Mouse (Mus musculus) heart, adult 2 months (tissue): ENCODE results near the gene Ralbp1. TPM values are rescaled to one million over a fixed set of nuclear protein-coding genes. Genes with fewer than 3 reads are reported as not detected.
A peak's percentile ranks its signal among the peaks of the same experiment; 100 is the strongest.

Experiments used
- DNase-seq, 2 experiments: peaks; one replicate each; pipeline ENCODE4 v3.0.0; 2021
- H3K27ac ChIP-seq: fragments of 200-600 bp; 2 replicates; pipeline ENCODE4 v1.8.1; 2022
- H3K27me3 ChIP-seq: fragments of 200-500 bp; 2 replicates; pipeline ENCODE4 v1.6.1; 2012; ENCODE audit warnings: mild to moderate bottlenecking, low read length, inconsistent platforms, mixed read lengths; ENCODE audit not compliant: control insufficient read depth, insufficient read depth
- H3K36me3 ChIP-seq: fragments of 200-500 bp; 2 replicates; pipeline ENCODE4 v1.6.1; 2012; ENCODE audit warnings: low read length, inconsistent platforms; ENCODE audit not compliant: control insufficient read depth, insufficient read depth
- H3K4me1 ChIP-seq: fragments of 200-500 bp; 2 replicates; pipeline ENCODE4 v1.6.1; 2011; ENCODE audit warnings: low read length; ENCODE audit not compliant: control insufficient read depth, insufficient read depth
- H3K4me3 ChIP-seq: fragments of 200-600 bp; 2 replicates; pipeline ENCODE4 v1.8.1; 2022
- H3K79me2 ChIP-seq: fragments of 200-500 bp; replicated peaks from 2 replicates; pipeline ENCODE4 v1.6.1; 2012; ENCODE audit warnings: mild to moderate bottlenecking, inconsistent platforms, low read length, moderate library complexity, mixed read lengths; ENCODE audit not compliant: control insufficient read depth, insufficient read depth
- H3K9ac ChIP-seq: fragments of 200-500 bp; 2 replicates; pipeline ENCODE4 v1.6.1; 2012; ENCODE audit warnings: low read depth, mild to moderate bottlenecking, control low read depth, inconsistent platforms, low read length, mixed read lengths
- CTCF ChIP-seq: fragments of 200-600 bp; IDR thresholded peaks from 2 replicates; pipeline ENCODE4 v1.8.1; 2022; ENCODE audit warnings: antibody characterized with exemption, mild to moderate bottlenecking, moderate library complexity
- EP300 ChIP-seq: fragments of 200-500 bp; IDR thresholded peaks from 2 replicates; pipeline ENCODE4 v1.6.1; 2011; ENCODE audit warnings: low read depth, low read length, control low read depth; ENCODE audit not compliant: insufficient read depth
- POLR2A ChIP-seq: fragments of 200-500 bp; IDR thresholded peaks from 2 replicates; pipeline ENCODE4 v1.6.1; 2011; ENCODE audit warnings: mild to moderate bottlenecking, low read depth, low read length, control low read depth; ENCODE audit not compliant: insufficient read depth
- WGBS: fragments of 180-500 bp; shearing (Covaris S2); methylation state at CpG from one replicate; pipeline ENCODE4 v1.1.7; 2018; 5-methylcytosine and 5-hydroxymethylcytosine counted together
- intact Hi-C: fragments of 180-260 bp; cut with DNase I; formaldehyde crosslinking; loops from one replicate; pipeline ENCODE4 v1.15.1; 2025
- polyA plus RNA-seq: library from polyadenylated mRNA; depleted of rRNA; stranded (reverse); fragments of >200 nt; gene quantifications from 2 replicates; pipeline ENCODE4 v1.2.3, GENCODE M21; 2012
- total RNA-seq, 2 experiments: library from RNA; stranded (reverse); gene quantifications; 2 replicates each; pipeline ENCODE4 v1.2.3; 2021

The Ralbp1 gene
- total and polyA plus RNA-seq, 3 experiments, result 16.5 to 39.1 (median 36.0) TPM

DNA sequence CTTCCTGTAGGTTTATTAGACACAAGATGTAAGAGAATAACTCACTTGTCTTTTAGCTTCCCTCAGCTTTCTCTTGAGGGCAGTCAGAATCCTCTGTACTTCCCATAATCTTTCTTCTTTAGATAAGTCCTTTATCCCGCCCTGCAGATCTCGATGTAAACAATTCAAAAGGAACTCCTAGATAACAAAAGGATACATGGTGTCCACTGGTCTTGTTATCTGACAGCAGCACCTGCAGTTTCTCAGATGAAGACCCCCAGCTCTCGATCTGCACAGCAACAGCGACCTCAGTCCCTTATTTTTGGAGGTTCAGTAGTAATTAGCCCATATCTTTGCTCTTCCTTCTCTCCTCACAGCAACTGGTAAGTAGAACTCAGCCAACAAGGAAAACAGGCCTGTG lies 28.0 kb downstream of the Ralbp1 start:
- intact Hi-C loops, result no loop called here
- no peaks in the 10 kb centered on the region for H3K79me2 ChIP-seq
- no peaks in the 10 kb centered on the region for H3K27me3 ChIP-seq
- H3K27ac ChIP-seq, result no peak overlapping the region
- no peak for DNase-seq
- 34% methylated on average over 4 of the region's 4 CpGs for whole genome bisulfite sequencing
- no peak overlapping the region for H3K4me3 ChIP-seq
- no peak overlapping the region for H3K9ac ChIP-seq
- no peaks in the 10 kb centered on the region for H3K4me1 ChIP-seq
- peaks cover 2% of the 10 kb centered on the region; the same call in 1 of the 2 replicates for H3K36me3 ChIP-seq
- no peak for TF ChIP-seq CTCF
- no peak for TF ChIP-seq EP300
- TF ChIP-seq POLR2A, result no peak

DNA sequence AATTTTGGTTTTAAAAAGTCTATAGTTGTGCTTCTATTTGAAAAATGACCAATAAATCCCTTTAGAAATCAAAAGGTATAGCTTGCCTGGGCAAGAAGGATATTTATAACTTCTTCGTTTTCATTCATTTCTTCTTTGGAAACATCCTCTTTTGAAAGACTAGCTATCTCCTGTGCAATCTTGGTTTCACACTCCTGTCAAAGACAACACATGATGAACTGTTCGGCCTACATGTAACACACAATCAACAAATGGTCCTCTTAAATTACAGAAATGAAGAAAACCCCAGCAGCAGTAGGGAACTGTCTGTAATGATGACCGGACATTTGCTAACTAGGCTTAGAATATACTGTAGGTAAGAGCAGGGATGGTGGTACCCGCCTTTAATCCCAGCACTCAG lies 31.6 kb downstream of the Ralbp1 start:
- Histone ChIP-seq H3K4me1 (no peaks in the 10 kb centered on the region), H3K27me3 (no peaks in the 10 kb centered on the region), H3K79me2 (no peaks in the 10 kb centered on the region), H3K4me3 (no peak overlapping the region), H3K27ac (no peak overlapping the region), H3K36me3 (peaks cover 2% of the 10 kb centered on the region; the same call in 1 of the 2 replicates), H3K9ac (no peak overlapping the region)
- DNase-seq, result no peak
- WGBS, result 85% methylated on average over 4 of the region's 4 CpGs
- intact Hi-C loops, result no loop called here
- no peak for TF ChIP-seq CTCF
- TF ChIP-seq POLR2A, result no peak
- no peak for TF ChIP-seq EP300

DNA sequence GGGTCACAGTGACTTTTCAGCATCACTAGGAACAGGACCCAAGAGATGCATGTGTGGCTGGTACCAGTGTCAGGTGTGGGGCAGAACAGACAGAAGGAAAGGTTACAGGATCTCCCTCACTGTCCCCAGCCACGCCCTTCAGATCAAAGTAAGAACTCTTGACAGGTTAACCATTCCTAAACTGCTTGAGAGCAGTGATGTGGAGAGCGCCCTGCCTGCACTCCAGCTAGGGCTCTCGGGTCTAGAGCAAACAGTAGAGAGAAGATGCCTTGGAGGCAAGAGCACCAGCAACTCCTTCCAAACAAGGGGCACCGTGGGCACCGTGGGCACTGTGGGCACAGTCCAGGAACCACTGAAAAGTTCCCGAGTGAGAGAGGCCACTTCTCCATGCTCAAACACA lies 32.3 kb downstream of the Ralbp1 start:
- H3K27me3 ChIP-seq, result no peaks in the 10 kb centered on the region
- DNase-seq, result no peak
- H3K27ac ChIP-seq, result no peak overlapping the region
- TF ChIP-seq POLR2A (no peak), EP300 (no peak), CTCF (no peak)
- no peak overlapping the region for H3K9ac ChIP-seq
- no peaks in the 10 kb centered on the region for H3K4me1 ChIP-seq
- intact Hi-C loops, result no loop called here
- peaks cover 2% of the 10 kb centered on the region; the same call in 1 of the 2 replicates for H3K36me3 ChIP-seq
- WGBS, result 90% methylated on average over 6 of the region's 6 CpGs
- no peak overlapping the region for H3K4me3 ChIP-seq
- no peaks in the 10 kb centered on the region for H3K79me2 ChIP-seq

DNA sequence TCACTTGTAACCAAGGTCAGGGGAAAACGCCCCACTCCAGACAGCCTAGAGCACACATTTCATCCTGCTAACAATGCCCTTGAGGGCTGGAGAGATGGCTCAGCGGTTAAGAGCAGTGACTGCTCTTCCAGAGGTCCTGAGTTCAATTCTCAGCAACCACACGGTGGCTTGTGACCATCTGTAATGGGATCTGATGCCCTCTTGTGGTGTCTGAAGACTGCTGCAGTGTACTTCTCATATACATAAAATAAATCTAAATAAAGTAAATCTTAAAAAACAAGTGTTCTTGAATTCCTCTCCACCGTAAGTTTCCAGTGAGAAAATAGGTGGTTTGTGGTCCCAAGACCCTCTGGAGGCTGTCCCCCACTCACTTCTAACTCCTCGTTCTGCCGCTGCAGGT lies 33.8 kb downstream of the Ralbp1 start:
- no peak overlapping the region for H3K9ac ChIP-seq
- 90% methylated on average over 6 of the region's 6 CpGs for WGBS
- no peaks in the 10 kb centered on the region for H3K36me3 ChIP-seq
- no peaks in the 10 kb centered on the region for H3K79me2 ChIP-seq
- TF ChIP-seq CTCF (peak; percentile 47), POLR2A (no peak), EP300 (no peak)
- no peak overlapping the region for H3K4me3 ChIP-seq
- no peaks in the 10 kb centered on the region for H3K4me1 ChIP-seq
- H3K27ac ChIP-seq, result no peak overlapping the region
- no peak for DNase-seq
- no peaks in the 10 kb centered on the region for H3K27me3 ChIP-seq
- intact Hi-C loops, result no loop called here

DNA sequence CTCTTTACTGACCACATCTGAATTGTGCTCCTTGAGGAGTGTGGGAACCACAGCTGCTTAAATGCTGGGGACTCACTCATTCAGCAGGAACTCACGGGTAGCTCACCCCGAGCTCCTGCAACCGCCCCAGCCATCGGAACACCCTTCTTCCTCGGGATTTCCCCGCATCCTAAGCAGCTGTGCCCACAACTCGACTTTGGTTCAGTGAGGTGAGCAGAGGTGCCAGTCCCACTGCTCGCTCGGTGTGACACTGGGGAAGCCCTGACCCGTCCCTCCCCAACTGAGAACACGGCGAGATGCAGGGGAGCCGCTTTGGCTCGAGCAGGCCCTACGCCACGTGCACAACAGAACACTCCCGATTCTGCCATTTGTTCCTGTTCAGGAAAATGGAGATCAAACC lies 35.1 kb downstream of the Ralbp1 start:
- H3K79me2 ChIP-seq, result no peaks in the 10 kb centered on the region
- H3K36me3 ChIP-seq, result no peaks in the 10 kb centered on the region
- TF ChIP-seq CTCF (no peak), EP300 (no peak), POLR2A (no peak)

DNA sequence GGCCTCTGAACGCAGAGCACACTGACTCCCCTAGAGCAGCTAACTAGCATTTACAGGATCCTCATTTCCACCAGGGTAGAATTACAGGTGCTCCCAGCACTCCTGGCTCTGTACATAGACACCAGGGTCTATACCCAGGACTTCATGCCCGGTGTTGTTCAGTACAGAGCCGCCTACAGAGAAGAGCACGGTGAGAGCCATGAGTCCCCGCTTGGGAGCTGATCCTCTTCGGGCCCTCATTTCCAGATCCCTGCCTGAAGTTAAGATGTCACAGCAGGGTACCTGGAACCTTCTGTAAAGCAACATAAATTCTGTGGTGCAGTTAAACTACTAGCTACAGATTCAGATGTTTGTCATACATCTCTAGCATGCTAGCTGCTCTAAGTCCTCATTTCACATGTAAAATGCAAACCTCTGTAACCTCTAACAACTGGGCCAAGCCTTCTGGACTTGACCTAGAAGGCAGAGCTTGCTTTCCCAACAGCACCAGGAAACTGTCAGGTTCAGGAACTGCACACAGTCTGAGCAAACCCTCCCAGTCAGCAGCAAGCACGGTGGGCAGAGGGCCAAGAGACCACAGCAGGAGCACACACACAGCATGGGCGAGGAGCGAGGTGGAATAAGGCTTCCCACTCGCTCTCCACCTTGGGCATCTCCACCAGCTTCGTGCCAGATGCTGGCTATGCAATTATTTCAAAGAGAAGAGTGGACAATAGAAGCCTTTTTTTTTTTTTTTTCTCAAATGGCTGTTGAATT lies 37.7 kb downstream of the Ralbp1 start:
- Histone ChIP-seq H3K27me3 (no peaks in the 10 kb centered on the region), H3K4me3 (no peak overlapping the region), H3K79me2 (no peaks in the 10 kb centered on the region), H3K27ac (no peak overlapping the region), H3K36me3 (no peaks in the 10 kb centered on the region), H3K4me1 (no peaks in the 10 kb centered on the region), H3K9ac (no peak overlapping the region)
- WGBS, result 76% methylated on average over 11 of the region's 11 CpGs
- TF ChIP-seq CTCF (no peak), POLR2A (no peak), EP300 (no peak)
- intact Hi-C loops, result no loop called here
- DNase-seq, result no peak

More for the DNA sequence above, 35.1 kb downstream of the Ralbp1 start:
- Histone ChIP-seq H3K4me1 (no peaks in the 10 kb centered on the region), H3K27me3 (no peaks in the 10 kb centered on the region), H3K9ac (no peak overlapping the region), H3K27ac (no peak overlapping the region), H3K4me3 (no peak overlapping the region)
- intact Hi-C loops, result no loop called here
- DNase-seq, result no peak
- WGBS, result 90% methylated on average over 17 of the region's 17 CpGs
